Mouse (Mus musculus): Measurements from ENCODE around the gene Susd4.

- TF ChIP-seq CTCF (IDR thresholded peaks at IDR 0.05; ENCODE audit: borderline replicate concordance, insufficient read depth, low read length) (no peak), POLR2A (IDR thresholded peaks at IDR 0.05; ENCODE audit: low read depth, low read length) (no peak)
These were observed 13.2 kb downstream of the Susd4 start for GRCm38 (mm10) chr1:182776749-182777410.
